Mouse (Mus musculus): ENCODE measurements around the gene Bod1l. TPM values are rescaled to one million over a fixed set of nuclear protein-coding genes. Genes with fewer than 3 reads are reported as not detected.

Gene Bod1l
- polyA plus RNA-seq, 1 experiment from 2014 or later: 12.4 TPM

- Histone ChIP-seq H3K27ac (no peak overlapping the region), H3K9me3 (no peaks in the 10 kb centered on the region), H3K36me3 (peaks cover 29% of the 10 kb centered on the region), H3K27me3 (ENCODE audit: insufficient read depth, poor library complexity, severe bottlenecking) (no peaks in the 10 kb centered on the region), H3K4me1 (replicated peaks) (no peaks in the 10 kb centered on the region), H3K4me3 (no peak overlapping the region)
- no peak for DNase-seq (ENCODE audit: low spot score)
- 85% methylated on average over 5 of the region's 5 CpGs for WGBS
These were observed 62.2 kb downstream of the Bod1l start for GRCm38 (mm10) chr5:41781890-41782289.

- H3K27me3 ChIP-seq (ENCODE audit: insufficient read depth, poor library complexity, severe bottlenecking): no peaks in the 10 kb centered on the region
- H3K4me3 ChIP-seq: no peak overlapping the region
- WGBS: 76% methylated on average over 3 of the region's 3 CpGs
- H3K4me1 ChIP-seq (replicated peaks): no peaks in the 10 kb centered on the region
- H3K27ac ChIP-seq: no peak overlapping the region
- DNase-seq (ENCODE audit: low spot score): no peak
- no peaks in the 10 kb centered on the region for H3K9me3 ChIP-seq
- H3K36me3 ChIP-seq: peaks cover 10% of the 10 kb centered on the region
These were observed 64.1 kb downstream of the Bod1l start for GRCm38 (mm10) chr5:41780026-41780425.

- H3K4me3 ChIP-seq: no peak overlapping the region
- H3K27ac ChIP-seq: no peak overlapping the region
- no peaks in the 10 kb centered on the region for H3K4me1 ChIP-seq (replicated peaks)
- WGBS: 84% methylated on average over 6 of the region's 6 CpGs
- no peak for DNase-seq (ENCODE audit: low spot score)
- H3K9me3 ChIP-seq: no peaks in the 10 kb centered on the region
- H3K27me3 ChIP-seq (ENCODE audit: insufficient read depth, poor library complexity, severe bottlenecking): no peaks in the 10 kb centered on the region
- H3K36me3 ChIP-seq: no peaks in the 10 kb centered on the region
These were observed 68.4 kb downstream of the Bod1l start for GRCm38 (mm10) chr5:41775728-41776127.

- no peak for DNase-seq (ENCODE audit: low spot score)
- H3K4me1 ChIP-seq (replicated peaks): no peaks in the 10 kb centered on the region
- WGBS: 82% methylated on average over 3 of the region's 3 CpGs
- no peaks in the 10 kb centered on the region for H3K27me3 ChIP-seq (ENCODE audit: insufficient read depth, poor library complexity, severe bottlenecking)
- H3K9me3 ChIP-seq: no peaks in the 10 kb centered on the region
- H3K36me3 ChIP-seq: no peaks in the 10 kb centered on the region
- no peak overlapping the region for H3K4me3 ChIP-seq
- no peak overlapping the region for H3K27ac ChIP-seq
These were observed 68.8 kb downstream of the Bod1l start for GRCm38 (mm10) chr5:41775273-41775672.

- Histone ChIP-seq H3K36me3 (no peaks in the 10 kb centered on the region), H3K9me3 (no peaks in the 10 kb centered on the region), H3K27ac (no peak overlapping the region), H3K4me3 (peak overlapping the region; percentile 43), H3K4me1 (replicated peaks) (peaks cover 28% of the 10 kb centered on the region), H3K27me3 (ENCODE audit: insufficient read depth, poor library complexity, severe bottlenecking) (peaks cover 50% of the 10 kb centered on the region)
- 4% methylated on average over 21 of the region's 21 CpGs for WGBS
- peak; percentile 88 for DNase-seq (ENCODE audit: low spot score)
These were observed 75.6 kb downstream of the Bod1l start for GRCm38 (mm10) chr5:41768382-41769040.

GRCm38 (mm10) chr5:41767296-41768200, 76.6 kb downstream of the Bod1l start:
- Histone ChIP-seq H3K27me3 (ENCODE audit: insufficient read depth, poor library complexity, severe bottlenecking) (peaks cover 60% of the 10 kb centered on the region), H3K4me3 (peak overlapping the region; percentile 43), H3K4me1 (replicated peaks) (peaks cover 38% of the 10 kb centered on the region), H3K36me3 (no peaks in the 10 kb centered on the region), H3K9me3 (no peaks in the 10 kb centered on the region), H3K27ac (no peak overlapping the region)
- WGBS: under 1% methylated on average over 33 of the region's 33 CpGs
- peak; percentile 57 for DNase-seq (ENCODE audit: low spot score)

- Histone ChIP-seq H3K27me3 (ENCODE audit: insufficient read depth, poor library complexity, severe bottlenecking) (peaks cover 70% of the 10 kb centered on the region), H3K36me3 (no peaks in the 10 kb centered on the region), H3K4me1 (replicated peaks) (peaks cover 45% of the 10 kb centered on the region), H3K27ac (no peak overlapping the region), H3K9me3 (no peaks in the 10 kb centered on the region), H3K4me3 (no peak overlapping the region)
- peak; percentile 38 for DNase-seq (ENCODE audit: low spot score)
- WGBS: 2% methylated on average over 27 of the region's 27 CpGs
These were observed 77.6 kb downstream of the Bod1l start for GRCm38 (mm10) chr5:41766406-41767010.

GRCm38 (mm10) chr5:41765626-41766405, 78.3 kb downstream of the Bod1l start:
- Histone ChIP-seq H3K27me3 (ENCODE audit: insufficient read depth, poor library complexity, severe bottlenecking) (peaks cover 77% of the 10 kb centered on the region), H3K4me1 (replicated peaks) (peaks cover 48% of the 10 kb centered on the region), H3K9me3 (no peaks in the 10 kb centered on the region), H3K27ac (no peak overlapping the region), H3K36me3 (no peaks in the 10 kb centered on the region), H3K4me3 (no peak overlapping the region)
- WGBS: 1% methylated on average over 14 of the region's 14 CpGs
- DNase-seq (ENCODE audit: low spot score): peak; percentile 57

- Histone ChIP-seq H3K27me3 (ENCODE audit: insufficient read depth, poor library complexity, severe bottlenecking) (peaks cover 93% of the 10 kb centered on the region), H3K27ac (0 out of 2 replicates have a peak within 1 kb of the TSS, but pooled peaks have one; percentile 16), H3K9me3 (no peaks in the 10 kb centered on the region), H3K4me1 (replicated peaks) (peaks cover 48% of the 10 kb centered on the region), H3K4me3 (peak within 1 kb of the TSS; percentile 58), H3K36me3 (no peaks in the 10 kb centered on the region)
- WGBS: under 1% methylated on average over 78 of the region's 79 CpGs
- peak; percentile 84 for DNase-seq (ENCODE audit: low spot score)
These were observed 80.1 kb downstream of the Bod1l start, which contains the start of gene Nkx3-2 for GRCm38 (mm10) chr5:41763731-41764721. Gene Nkx3-2 (minus strand): TSS chr5:41764501.

- Histone ChIP-seq H3K27ac (0 out of 2 replicates have a peak overlapping the region, but pooled peaks have one; percentile 16), H3K4me3 (peak overlapping the region; percentile 58), H3K27me3 (ENCODE audit: insufficient read depth, poor library complexity, severe bottlenecking) (peaks cover 100% of the 10 kb centered on the region), H3K4me1 (replicated peaks) (peaks cover 48% of the 10 kb centered on the region), H3K9me3 (no peaks in the 10 kb centered on the region), H3K36me3 (no peaks in the 10 kb centered on the region)
- WGBS: under 1% methylated on average over 41 of the region's 41 CpGs
- peak; percentile 55 for DNase-seq (ENCODE audit: low spot score)
These were observed 81.0 kb downstream of the Bod1l start for GRCm38 (mm10) chr5:41762947-41763730.

All from hindbrain, embryonic 10.5 days (tissue).